Mouse (Mus musculus) gastrocnemius, adult 2 months (tissue): ENCODE results near the gene Camta2. TPM values are rescaled to one million over a fixed set of nuclear protein-coding genes. Genes with fewer than 3 reads are reported as not detected.

Source experiments
- DNase-seq: peaks from one replicate; pipeline ENCODE4 v3.0.0; 2022
- H3K27ac ChIP-seq: fragments of 200-600 bp; 2 replicates; pipeline ENCODE4 v1.8.1; 2022; ENCODE audit warnings: mild to moderate bottlenecking
- H3K4me3 ChIP-seq: fragments of 200-600 bp; 2 replicates; pipeline ENCODE4 v1.8.1; 2022; ENCODE audit warnings: mild to moderate bottlenecking, moderate library complexity
- CTCF ChIP-seq: fragments of 200-600 bp; IDR thresholded peaks from 2 replicates; pipeline ENCODE4 v1.8.1; 2022; ENCODE audit warnings: antibody characterized with exemption, mild to moderate bottlenecking, moderate library complexity
- intact Hi-C: fragments of 180-260 bp; cut with DNase I; formaldehyde crosslinking; loops from one replicate; pipeline ENCODE4 v1.15.1; 2025
- microRNA-seq: library from miRNA; unstranded; fragments of <30 nt; microRNA quantifications from one replicate; pipeline ENCODE4 v1.2.0, GENCODE M21; 2021
- total RNA-seq, 2 experiments: library from RNA; stranded (reverse); gene quantifications; 2 replicates each; pipeline ENCODE4 v1.2.3; 2021

Gene Camta2
- total RNA-seq, 2 experiments from 2014 or later, result 39.6 to 44.9 TPM

DNA sequence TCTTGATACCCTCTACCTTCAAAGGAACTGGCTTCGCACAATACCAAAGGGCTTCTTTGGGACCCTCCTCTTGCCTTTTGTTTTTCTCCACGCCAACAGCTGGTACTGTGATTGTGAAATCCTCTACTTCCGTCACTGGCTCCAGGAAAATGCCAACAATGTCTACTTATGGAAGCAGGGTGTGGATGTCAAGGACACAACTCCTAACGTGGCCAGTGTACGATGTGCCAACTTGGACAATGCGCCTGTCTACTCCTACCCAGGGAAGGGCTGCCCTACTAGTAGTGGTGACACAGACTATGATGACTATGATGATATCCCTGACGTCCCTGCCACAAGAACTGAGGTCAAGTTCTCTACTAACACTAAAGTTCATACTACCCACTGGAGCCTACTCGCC, 47.9 kb downstream of the Camta2 start:
- intact Hi-C loops, result loop anchor here (10.0 kb wide), 1 partner anchor 645 kb away; the partner anchor contains the start of genes Gabarap and Phf23

DNA sequence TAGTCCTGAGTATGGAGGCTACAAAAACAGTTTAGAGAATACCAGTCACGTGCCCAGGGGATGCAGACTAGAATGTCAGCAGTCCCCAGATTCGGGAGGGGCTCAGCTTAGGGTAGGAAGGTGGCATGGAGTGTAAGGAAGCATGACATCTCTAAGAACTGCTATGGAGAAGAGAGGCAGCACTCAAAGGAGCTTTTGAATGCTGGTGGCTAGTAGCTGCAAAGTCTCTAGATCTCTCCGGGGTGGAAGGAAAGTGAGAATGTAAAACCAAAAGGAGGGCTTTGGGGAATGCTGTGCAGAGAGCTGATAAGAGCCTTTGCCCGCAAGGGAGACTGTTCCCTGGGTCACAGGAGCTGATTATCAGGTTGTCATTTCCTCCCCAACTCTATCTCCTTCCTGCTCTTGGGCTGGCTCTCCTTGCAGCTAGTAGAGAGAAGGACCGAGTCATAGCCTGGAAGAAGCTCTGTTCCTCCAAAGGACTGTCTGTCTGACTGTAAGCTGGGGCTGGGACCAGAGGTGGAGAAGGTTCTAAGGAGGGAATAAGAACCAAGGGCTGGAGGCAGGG, 49.1 kb downstream of the Camta2 start, which contains the start of gene Gp1ba:
Gene Gp1ba (plus strand): TSS at position 409 of the 565 bp plus-strand sequence.
- intact Hi-C loops, result no loop called here
- H3K4me3 ChIP-seq, result no peak within 1 kb of the TSS
- TF ChIP-seq CTCF, result no peak
- no peak within 1 kb of the TSS for H3K27ac ChIP-seq
- DNase-seq, result no peak

More for the DNA sequence above, 47.9 kb downstream of the Camta2 start:
- no peak for TF ChIP-seq CTCF
- Histone ChIP-seq H3K27ac (no peak overlapping the region), H3K4me3 (no peak overlapping the region)
- no peak for DNase-seq

DNA sequence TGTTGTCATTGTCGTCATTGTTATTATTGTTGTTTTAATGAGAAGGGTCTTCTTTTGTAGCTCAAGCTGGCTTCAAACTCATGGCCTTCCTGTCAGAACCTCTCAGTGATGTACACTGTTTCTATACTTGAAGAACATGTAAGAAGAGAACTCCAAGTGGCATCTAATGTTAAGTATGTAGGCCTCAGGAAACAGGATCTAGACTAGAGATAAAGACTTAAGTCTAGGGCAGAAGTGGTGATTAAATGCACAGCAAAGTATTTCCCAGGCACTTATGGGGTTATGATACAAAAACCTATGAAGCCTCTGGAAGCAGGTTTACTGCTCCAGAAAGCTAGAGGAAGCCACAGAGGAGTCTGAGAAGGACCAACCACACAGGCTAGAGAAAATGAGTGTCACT, 49.6 kb downstream of the Camta2 start:
- no peak for TF ChIP-seq CTCF
- intact Hi-C loops, result no loop called here
- H3K4me3 ChIP-seq, result no peak overlapping the region
- no peak for DNase-seq
- no peak overlapping the region for H3K27ac ChIP-seq

DNA sequence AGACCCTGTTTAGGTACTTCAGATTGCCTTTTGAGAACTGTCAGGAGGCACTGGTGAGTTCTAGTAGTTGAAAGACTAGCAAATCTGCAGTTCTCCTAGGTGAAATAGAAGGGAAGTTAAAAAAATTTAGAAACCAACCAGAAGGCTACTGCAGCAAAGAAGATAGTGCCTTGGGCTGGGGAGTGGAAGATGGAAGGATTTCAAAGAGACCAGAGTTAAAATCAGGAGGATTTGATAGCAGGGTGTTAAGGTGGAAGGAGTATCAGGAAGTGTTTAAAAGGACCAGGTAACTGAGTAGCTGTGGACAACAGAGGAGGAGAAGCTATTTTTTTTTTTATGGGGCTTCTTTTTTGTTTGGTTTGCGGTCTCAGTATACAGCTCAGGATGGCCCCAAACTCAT, 50.1 kb downstream of the Camta2 start:
- TF ChIP-seq CTCF, result no peak
- intact Hi-C loops, result no loop called here
- Histone ChIP-seq H3K27ac (no peak overlapping the region), H3K4me3 (no peak overlapping the region)
- DNase-seq, result no peak

DNA sequence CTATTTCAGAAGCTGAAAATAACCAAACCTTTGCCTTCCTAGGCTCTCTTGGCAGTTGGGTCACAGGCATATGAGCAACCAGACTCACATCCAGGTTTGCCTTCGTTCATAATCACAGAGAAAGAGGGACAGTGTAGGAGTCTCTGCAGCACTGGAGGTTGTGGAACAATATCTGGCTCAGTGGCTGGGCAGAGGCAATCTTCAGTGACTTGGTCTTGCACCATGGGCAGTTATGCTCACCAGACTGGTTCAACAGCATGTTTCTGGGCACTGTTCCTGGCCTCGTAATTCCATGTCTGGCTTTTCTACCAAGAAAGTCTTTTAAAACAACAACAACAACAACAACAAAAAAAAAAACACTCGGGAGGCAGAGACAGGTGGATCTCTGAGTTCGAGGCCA, 52.3 kb downstream of the Camta2 start:
- Histone ChIP-seq H3K27ac (no peak overlapping the region), H3K4me3 (no peak overlapping the region)
- intact Hi-C loops, result no loop called here
- no peak for DNase-seq
- no peak for TF ChIP-seq CTCF

DNA sequence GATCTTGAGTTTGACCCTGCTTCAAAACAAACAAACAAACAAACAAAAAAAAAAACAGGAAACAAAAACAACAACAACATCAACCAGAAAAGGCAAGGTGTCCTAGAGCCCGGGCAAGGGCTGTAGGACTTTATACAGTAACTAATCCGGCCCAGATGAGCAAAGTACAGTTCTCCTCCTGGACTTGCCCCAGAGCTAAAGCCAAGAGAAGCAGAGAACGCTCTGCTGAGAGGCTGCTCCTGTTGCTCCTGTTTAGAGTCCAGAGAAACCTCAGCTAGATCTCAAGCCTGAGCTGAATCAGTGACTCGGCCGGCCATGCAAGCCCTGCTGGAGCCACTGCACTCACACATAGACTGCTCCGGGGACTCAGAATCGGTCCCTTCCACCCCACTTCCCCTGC, 57.8 kb downstream of the Camta2 start:
- intact Hi-C loops, result no loop called here
- no peak for DNase-seq
- no peak overlapping the region for H3K4me3 ChIP-seq
- no peak for TF ChIP-seq CTCF
- H3K27ac ChIP-seq, result peak overlapping the region; percentile 38; the same call in 1 of the 2 replicates

DNA sequence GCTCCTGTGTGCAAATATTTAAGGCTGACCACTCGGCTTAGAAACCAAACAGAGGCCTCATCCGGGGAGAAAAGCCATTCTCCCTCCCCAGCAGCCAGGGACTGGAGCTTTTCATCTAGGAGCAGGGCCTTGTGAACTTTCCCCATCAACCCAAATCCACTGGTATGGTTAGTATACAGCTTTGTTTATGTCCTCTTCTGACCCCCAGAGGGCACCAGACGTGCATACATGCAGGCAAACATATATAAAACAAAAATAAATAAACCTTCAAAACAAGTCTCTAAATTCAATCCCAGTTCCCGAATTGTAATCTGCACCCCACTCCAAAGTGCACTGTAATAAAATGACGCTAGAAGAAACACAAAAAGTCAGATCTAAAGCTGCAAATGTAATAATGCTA, 58.3 kb downstream of the Camta2 start:
- intact Hi-C loops, result loop anchor here (2.0 kb wide), 1 partner anchor 125 kb away; no protein-coding TSS in a partner anchor
- Histone ChIP-seq H3K27ac (no peak overlapping the region), H3K4me3 (no peak overlapping the region)
- TF ChIP-seq CTCF, result peak; percentile 55
- no peak for DNase-seq

DNA sequence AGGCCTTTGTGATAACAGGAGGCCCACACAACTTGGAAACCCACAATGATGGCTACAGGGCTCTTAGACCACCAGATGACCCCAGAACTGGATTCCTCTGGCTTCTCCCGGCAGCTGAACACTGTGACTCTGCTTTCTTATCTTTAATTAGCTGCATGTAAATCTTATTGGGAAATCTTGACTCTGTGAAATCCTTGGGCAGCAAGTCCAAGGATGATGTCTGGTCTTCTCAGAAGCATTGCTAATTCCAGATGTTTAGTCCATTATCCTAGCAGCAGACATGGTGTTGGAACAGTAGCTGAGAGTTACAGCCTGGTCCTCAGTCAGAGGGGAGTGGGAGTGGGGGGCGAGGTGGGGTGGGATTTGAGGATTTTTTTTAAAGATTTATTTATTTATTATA, 59.5 kb downstream of the Camta2 start:
- DNase-seq, result no peak
- no peak overlapping the region for H3K27ac ChIP-seq
- no peak overlapping the region for H3K4me3 ChIP-seq
- intact Hi-C loops, result loop anchor here (2.0 kb wide), 1 partner anchor 126 kb away; no protein-coding TSS in a partner anchor
- TF ChIP-seq CTCF, result no peak

DNA sequence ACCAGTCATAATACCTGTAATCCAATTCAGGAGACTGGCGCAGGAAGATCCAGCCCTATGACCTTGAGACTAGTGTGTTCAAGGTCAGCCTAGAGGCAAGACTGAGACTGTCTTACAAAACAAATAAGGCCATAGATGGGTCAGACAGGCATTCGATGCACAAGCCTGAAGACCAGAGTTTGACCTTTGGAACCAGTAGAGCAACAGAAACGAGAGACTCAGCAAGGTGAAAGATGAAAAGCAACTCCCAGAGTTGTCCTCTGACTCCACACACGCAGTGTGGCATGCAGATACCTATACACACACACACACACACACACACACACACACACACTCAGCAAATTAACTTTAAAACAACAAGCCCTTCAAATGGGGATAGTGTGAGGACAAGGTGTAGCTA, 61.0 kb downstream of the Camta2 start:
- no peak overlapping the region for H3K4me3 ChIP-seq
- DNase-seq, result no peak
- no peak overlapping the region for H3K27ac ChIP-seq
- intact Hi-C loops, result no loop called here
- TF ChIP-seq CTCF, result no peak

DNA sequence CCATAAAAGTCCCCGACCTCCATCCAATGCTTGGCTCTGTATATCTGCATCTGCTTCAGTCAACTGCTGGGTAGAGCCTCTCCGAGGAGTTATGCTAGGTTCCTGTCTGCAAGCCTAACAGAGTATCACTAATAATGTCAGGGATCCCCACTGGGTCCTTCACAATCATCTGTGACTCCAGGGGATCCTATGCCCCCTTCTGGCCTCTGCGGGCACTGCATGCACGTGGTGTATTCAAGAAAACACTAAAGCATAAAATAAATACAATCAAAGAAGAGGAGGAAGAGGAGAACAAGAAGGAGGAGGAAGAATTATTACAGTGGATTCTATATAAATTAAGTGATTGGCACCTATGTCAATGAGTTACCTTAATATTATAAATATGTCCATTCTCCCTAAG, 62.4 kb downstream of the Camta2 start:
- intact Hi-C loops, result no loop called here
- DNase-seq, result peak; percentile 65
- Histone ChIP-seq H3K4me3 (no peak overlapping the region), H3K27ac (no peak overlapping the region)
- peak; percentile 75 for TF ChIP-seq CTCF

DNA sequence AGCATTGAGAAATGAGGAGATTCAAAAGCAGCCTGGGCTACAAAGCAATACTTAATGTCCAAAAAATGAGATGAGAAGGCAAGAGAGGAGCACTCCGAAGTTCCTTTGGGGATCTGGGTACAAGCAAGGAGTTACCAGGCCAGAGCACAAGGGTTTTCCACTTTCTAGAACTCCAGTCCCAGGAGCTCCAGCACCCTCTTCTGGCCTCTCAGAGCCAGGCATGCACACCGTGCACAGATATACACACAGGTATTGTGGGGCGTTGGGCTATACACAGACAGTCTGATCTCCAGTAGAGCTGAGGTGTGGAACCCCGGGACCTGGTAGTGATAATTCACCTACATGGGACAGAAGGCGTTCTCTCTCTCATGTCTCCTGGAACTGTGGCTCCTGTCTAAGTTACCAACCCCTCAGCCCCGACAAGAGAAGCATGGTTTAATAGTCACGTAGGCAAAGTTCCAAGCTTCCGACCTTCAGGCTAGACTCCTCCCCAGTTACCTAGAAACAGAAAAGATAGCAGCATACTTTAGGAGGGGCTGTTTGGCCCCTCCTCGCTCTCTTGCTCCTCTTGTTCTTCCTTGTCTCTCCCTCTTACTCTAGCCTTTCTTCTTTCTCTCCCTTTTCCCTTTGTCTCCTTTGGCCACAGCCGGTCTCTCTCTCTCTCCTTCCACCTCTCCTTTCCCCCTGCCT, 64.7 kb downstream of the Camta2 start:
- peak; percentile 45 for TF ChIP-seq CTCF
- intact Hi-C loops, result loop anchor here (5.0 kb wide), 1 partner anchor 211 kb away; the partner anchor contains the start of gene Pelp1
- no peak for DNase-seq
- Histone ChIP-seq H3K4me3 (no peak overlapping the region), H3K27ac (peak overlapping the region; percentile 91)

DNA sequence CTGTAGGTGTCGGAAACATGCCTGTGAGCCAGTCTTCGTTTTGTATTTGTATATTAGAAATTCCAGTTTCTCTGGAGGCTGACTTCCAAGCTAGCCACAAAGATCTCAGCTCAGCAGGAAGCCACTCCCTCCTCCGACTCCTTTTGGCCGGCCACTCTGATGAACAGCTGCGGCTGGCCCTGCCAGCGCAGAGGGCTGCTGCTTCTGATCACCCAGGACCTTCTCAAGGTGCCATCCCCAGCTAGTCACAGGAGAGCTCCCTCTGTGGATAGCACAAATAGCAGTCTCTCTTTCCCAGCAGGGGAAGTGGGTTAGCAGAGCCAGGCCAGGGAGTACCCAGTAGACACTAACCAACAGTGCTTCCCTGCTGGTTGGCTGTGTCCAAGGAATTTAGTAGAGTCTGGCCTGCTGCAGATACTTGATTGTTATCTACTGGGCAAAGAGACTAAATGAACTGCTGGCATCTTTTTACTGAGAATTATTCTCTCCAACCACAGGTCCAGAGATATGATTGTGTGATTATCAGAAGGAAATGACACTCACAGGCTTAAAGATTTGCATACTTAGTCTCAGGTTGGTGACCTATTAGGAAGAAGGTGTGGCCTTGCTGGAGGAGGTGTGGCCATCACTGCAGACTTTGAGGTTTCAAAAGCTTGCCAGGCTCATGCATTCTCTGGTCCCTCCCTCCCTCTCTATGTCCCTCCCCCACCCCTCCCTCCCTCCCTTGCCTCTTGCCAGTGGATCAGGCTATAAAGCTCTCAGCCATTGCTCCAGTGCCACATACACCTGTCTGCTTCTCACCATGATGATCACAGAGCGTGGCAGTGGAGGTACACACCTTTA, 65.7 kb downstream of the Camta2 start:
- intact Hi-C loops, result loop anchor here (5.0 kb wide), 1 partner anchor 210 kb away; the partner anchor contains the start of gene Pelp1
- peak overlapping the region; percentile 91 for H3K27ac ChIP-seq
- TF ChIP-seq CTCF, result peak; percentile 29; the same call in 1 of the 2 replicates
- peak; percentile 80 for DNase-seq
- peak overlapping the region; percentile 28 for H3K4me3 ChIP-seq

Small RNA genes within 50 kb of the gene (microRNA-seq; reads per million reads assigned to microRNA genes)
- gene Mir6925, result not detected

Other genes starting within 250 kb of the Camta2 start
- gene Med11, start 236.2 kb downstream of the Camta2 start, total RNA-seq, result 1 to 10 TPM; 4.9 to 6.4 TPM
- gene Zmynd15, start 228.7 kb downstream of the Camta2 start, total RNA-seq, result under 1 TPM in 1 of 2 experiments, not detected in 1; 0.75 TPM
- 1 to 10 TPM; 1.2 to 1.4 TPM for gene Cxcl16, start 228.1 kb downstream of the Camta2 start, total RNA-seq
- not detected for gene Tm4sf5, start 182.9 kb downstream of the Camta2 start, total RNA-seq
- not detected for gene Vmo1, start 173.5 kb downstream of the Camta2 start, total RNA-seq
- gene Gltpd2, start 168.9 kb downstream of the Camta2 start, total RNA-seq, result not detected
- 100 to 1,000 TPM; 229 to 241 TPM for gene Psmb6, start 162.7 kb downstream of the Camta2 start, total RNA-seq
- not detected for gene Gm40193, start 155.2 kb downstream of the Camta2 start, total RNA-seq
- 10 to 100 TPM; 15.8 to 18.2 TPM for gene Pld2, start 148.0 kb downstream of the Camta2 start, total RNA-seq
- 10 to 100 TPM; 33.7 to 34.7 TPM for gene Mink1, start 125.2 kb downstream of the Camta2 start, total RNA-seq
- gene 4930544D05Rik, start 72.3 kb downstream of the Camta2 start, total RNA-seq, result not detected
- 10 to 100 TPM; 11.0 to 18.4 TPM for gene Chrne, start 68.9 kb downstream of the Camta2 start, total RNA-seq
- gene Gp1ba, start 49.0 kb downstream of the Camta2 start, total RNA-seq, result not detected
- 10 to 100 TPM; 35.0 to 38.4 TPM for gene Rnf167, start 40.9 kb downstream of the Camta2 start, total RNA-seq
- gene Slc25a11, start 40.6 kb downstream of the Camta2 start, total RNA-seq, result 100 to 1,000 TPM; 264 to 408 TPM
- 100 to 1,000 TPM; 252 to 257 TPM for gene Pfn1, start 33.5 kb downstream of the Camta2 start, total RNA-seq
- 1,000 to 10,000 TPM; 7,153 to 7,488 TPM for gene Eno3, start 30.9 kb downstream of the Camta2 start, total RNA-seq
- gene Spag7, start 18.7 kb downstream of the Camta2 start, total RNA-seq, result 10 to 100 TPM; 86.3 to 86.4 TPM
- 1 to 10 TPM; 3.8 to 5.7 TPM for gene Inca1, start 12.1 kb upstream of the Camta2 start, total RNA-seq
- 100 to 1,000 TPM; 579 to 631 TPM for gene Kif1c, start 12.4 kb upstream of the Camta2 start, total RNA-seq
- 10 to 100 TPM; 10.7 to 10.8 TPM for gene Zfp3, start 76.1 kb upstream of the Camta2 start, total RNA-seq
- not detected for gene Scimp, start 124.5 kb upstream of the Camta2 start, total RNA-seq
- 10 to 100 TPM; 37.2 to 37.8 TPM for gene Rabep1, start 156.7 kb upstream of the Camta2 start, total RNA-seq